Mouse (Mus musculus): ENCODE data around the gene Glt1d1. TPM values are rescaled to one million over a fixed set of nuclear protein-coding genes. Genes with fewer than 3 reads are reported as not detected.

Gene Glt1d1
- total and polyA plus RNA-seq, 2 experiments from 2014 or later = 1.3 to 9.6 TPM

- no peak overlapping the region for H3K4me2 ChIP-seq (ENCODE audit: low read depth, low read length, poor library complexity, severe bottlenecking)
- no peaks in the 10 kb centered on the region for H3K4me1 ChIP-seq (ENCODE audit: insufficient read depth, low read length)
- ATAC-seq (ENCODE audit: low FRiP score) (no peak), DNase-seq (ENCODE audit: low spot score) (no peak)
- TF ChIP-seq CTCF (IDR thresholded peaks at IDR 0.05) = peak; percentile 51
- WGBS = 85% methylated on average over 4 of the region's 4 CpGs
- no peak overlapping the region for H3K4me3 ChIP-seq (ENCODE audit: low read depth, low read length)
- no peak overlapping the region for H3K27ac ChIP-seq (ENCODE audit: low read depth, low read length)
- no peaks in the 10 kb centered on the region for H3K36me3 ChIP-seq (ENCODE audit: insufficient read depth, low read length)
- no peaks in the 10 kb centered on the region for H3K27me3 ChIP-seq (ENCODE audit: insufficient read depth, low read length)
- no peaks in the 10 kb centered on the region for H3K9me3 ChIP-seq (ENCODE audit: low read length)
- H3K9ac ChIP-seq (replicated peaks; ENCODE audit: low read length, poor library complexity, severe bottlenecking) = no peak overlapping the region
Observed at GRCm38 (mm10) chr5:127756671-127757423, 124.8 kb downstream of the Glt1d1 start.

DNA sequence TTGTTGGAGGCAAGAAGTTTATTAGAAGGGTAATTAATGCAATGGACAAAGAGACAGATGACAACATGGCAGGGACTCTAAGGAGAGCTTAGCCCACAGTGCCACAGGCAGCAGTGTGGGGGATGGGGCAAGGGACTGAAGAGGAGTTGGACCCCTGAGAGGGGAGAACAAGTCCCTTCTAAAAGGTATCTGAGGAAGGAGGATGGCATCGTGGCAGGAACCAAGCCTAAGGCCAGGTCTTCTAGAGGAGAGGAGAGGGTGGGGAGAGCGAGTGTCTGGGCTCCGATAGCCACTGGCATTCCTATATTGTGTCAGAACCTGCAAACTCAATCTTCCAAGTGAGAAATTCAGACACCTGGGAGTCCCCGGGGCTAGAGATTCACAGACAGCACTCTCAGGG lies 126.5 kb downstream of the Glt1d1 start:
- no peaks in the 10 kb centered on the region for H3K36me3 ChIP-seq (ENCODE audit: insufficient read depth, low read length)
- H3K9ac ChIP-seq (replicated peaks; ENCODE audit: low read length, poor library complexity, severe bottlenecking) = no peak overlapping the region
- ATAC-seq (ENCODE audit: low FRiP score) = no peak
- no peaks in the 10 kb centered on the region for H3K27me3 ChIP-seq (ENCODE audit: insufficient read depth, low read length)
- DNase-seq (ENCODE audit: low spot score) = no peak
- H3K9me3 ChIP-seq (ENCODE audit: low read length) = no peaks in the 10 kb centered on the region
- 68% methylated on average over 4 of the region's 4 CpGs for WGBS
- no peak overlapping the region for H3K27ac ChIP-seq (ENCODE audit: low read depth, low read length)
- no peak for TF ChIP-seq CTCF (IDR thresholded peaks at IDR 0.05)
- H3K4me2 ChIP-seq (ENCODE audit: low read depth, low read length, poor library complexity, severe bottlenecking) = no peak overlapping the region
- H3K4me3 ChIP-seq (ENCODE audit: low read depth, low read length) = no peak overlapping the region
- H3K4me1 ChIP-seq (ENCODE audit: insufficient read depth, low read length) = no peaks in the 10 kb centered on the region

Other genes with a start within 250 kb of the Glt1d1 start
- 34.4 and 39.1 TPM in 2 replicates for gene Slc15a4, start 635 bp downstream of the Glt1d1 start, total RNA-seq (2014; rRNA removed)
- 16.2 and 17.7 TPM in 2 replicates for gene Slc15a4, start 635 bp downstream of the Glt1d1 start, polyA plus RNA-seq (2015; fragmentation: Nextera tagmentation; extraction: Ambion mirVana)

Measured in midbrain, postnatal 0 days (tissue).